Mouse (Mus musculus) myocyte (in vitro differentiated cells): ENCODE measurements around the gene Tfcp2. TPM values are rescaled to one million over a fixed set of nuclear protein-coding genes. Genes with fewer than 3 reads are reported as not detected.
"Not testable (repeated sequence)": the region's sequence is repeated elsewhere in the genome, so short reads cannot be mapped to it uniquely, and the experiment has no call there.

Experiments used
- H3K27me3 ChIP-seq: one replicate; pipeline ENCODE4 v1.6.1; 2011; ENCODE audit not compliant: control insufficient read depth, insufficient read depth, insufficient read length
- H3K36me3 ChIP-seq: one replicate; pipeline ENCODE4 v1.6.1; 2011; ENCODE audit not compliant: control insufficient read depth, insufficient read depth
- H3K4me2 ChIP-seq: one replicate; pipeline ENCODE4 v1.6.1; 2011; ENCODE audit warnings: low read depth, control low read depth
- H3K4me3 ChIP-seq: one replicate; pipeline ENCODE4 v1.5.1; 2011; ENCODE audit warnings: mild to moderate bottlenecking, control low read depth, moderate library complexity
- H3K79me2 ChIP-seq: one replicate; pipeline ENCODE4 v1.6.1; 2011; ENCODE audit not compliant: control insufficient read depth, insufficient read depth
- H3ac ChIP-seq: one replicate; pipeline ENCODE4 v1.6.1; 2011; ENCODE audit not compliant: control insufficient read depth, insufficient read length
- CEBPB ChIP-seq: IDR thresholded peaks from 2 replicates; pipeline ENCODE4 v1.6.1; 2011; ENCODE audit warnings: mild to moderate bottlenecking, moderate library complexity; ENCODE audit not compliant: poor library complexity, insufficient read depth, severe bottlenecking
- E2F4 ChIP-seq: IDR thresholded peaks from one replicate; pipeline ENCODE4 v1.6.1; 2011; ENCODE audit warnings: mild to moderate bottlenecking, control low read depth, moderate library complexity; ENCODE audit not compliant: insufficient read depth
- MAX ChIP-seq: IDR thresholded peaks from one replicate; pipeline ENCODE4 v1.6.1; 2011; ENCODE audit warnings: low read depth, mild to moderate bottlenecking, control low read depth
- MYOD1 ChIP-seq, 3 experiments: IDR thresholded peaks; one replicate each; pipeline ENCODE4 v1.6.1; 2011; ENCODE audit warnings: control low read depth in 2 of 3, low read depth in 2 of 3, mild to moderate bottlenecking in 2 of 3, moderate library complexity in 1 of 3; ENCODE audit not compliant: insufficient read length in 2 of 3, control insufficient read depth in 1 of 3
- MYOG ChIP-seq, 3 experiments: IDR thresholded peaks; one replicate each; pipeline ENCODE4 v1.6.1; 2011; ENCODE audit warnings: control low read depth in 2 of 3, low read depth in 2 of 3, mild to moderate bottlenecking in 2 of 3; ENCODE audit not compliant: insufficient read length in 2 of 3, control insufficient read depth in 1 of 3, insufficient read depth in 1 of 3
- POLR2A ChIP-seq: IDR thresholded peaks from one replicate; pipeline ENCODE4 v1.6.1; 2011; ENCODE audit warnings: low read depth, mild to moderate bottlenecking, control low read depth, moderate library complexity; ENCODE audit not compliant: insufficient read length
- POLR2AphosphoS2 ChIP-seq: IDR thresholded peaks from one replicate; pipeline ENCODE4 v1.6.1; 2011; ENCODE audit warnings: low read depth, control low read depth; ENCODE audit not compliant: insufficient read length
- REST ChIP-seq: IDR thresholded peaks from one replicate; pipeline ENCODE4 v1.6.1; 2011; ENCODE audit warnings: mild to moderate bottlenecking, control low read depth, moderate library complexity; ENCODE audit not compliant: insufficient read depth, insufficient read length
- SRF ChIP-seq: IDR thresholded peaks from one replicate; pipeline ENCODE4 v1.6.1; 2011; ENCODE audit warnings: low read depth; ENCODE audit not compliant: control insufficient read depth, insufficient read length
- TCF12 ChIP-seq: IDR thresholded peaks from one replicate; pipeline ENCODE4 v1.6.1; 2011; ENCODE audit warnings: mild to moderate bottlenecking, control low read depth; ENCODE audit not compliant: poor library complexity, insufficient read depth, severe bottlenecking
- TCF3 ChIP-seq: IDR thresholded peaks from one replicate; pipeline ENCODE4 v1.6.1; 2011; ENCODE audit warnings: low read depth, control low read depth; ENCODE audit not compliant: insufficient read length
- USF1 ChIP-seq: IDR thresholded peaks from one replicate; pipeline ENCODE4 v1.6.1; 2011; ENCODE audit warnings: low read depth, mild to moderate bottlenecking, control low read depth, moderate library complexity
- polyA plus RNA-seq: library from polyadenylated mRNA; unstranded; fragments of >200 nt; fragmentation: generic; extraction: Trizol; gene quantifications from one replicate; pipeline ENCODE4 v1.2.1, GENCODE M21; 2012; ENCODE audit warnings: missing spikeins

Gene Tfcp2
- polyA plus RNA-seq, 1 experiment = 15.0 TPM

- Histone ChIP-seq H3K36me3 (peaks cover 11% of the 10 kb centered on the region), H3ac (no peak overlapping the region), H3K4me3 (no peak overlapping the region), H3K27me3 (no peaks in the 10 kb centered on the region), H3K79me2 (no peaks in the 10 kb centered on the region), H3K4me2 (no peak overlapping the region)
- TF ChIP-seq TCF3 (no peak), POLR2A (no peak), E2F4 (no peak), CEBPB (no peak), SRF (no peak), USF1 (no peak), POLR2AphosphoS2 (no peak), MAX (no peak), MYOG (IDR thresholded peaks at IDR 0.05; ENCODE audit: control insufficient read depth in 1 of 3, insufficient read depth in 1 of 3, insufficient read length in 2 of 3, low read depth in 2 of 3) (no peak), MYOD1 (IDR thresholded peaks at IDR 0.05; ENCODE audit: control insufficient read depth in 1 of 3, insufficient read length in 2 of 3, low read depth in 2 of 3) (no peak), TCF12 (no peak), REST (no peak)
These were observed 10.4 kb downstream of the Tfcp2 start for GRCm38 (mm10) chr15:100541426-100541825.

DNA sequence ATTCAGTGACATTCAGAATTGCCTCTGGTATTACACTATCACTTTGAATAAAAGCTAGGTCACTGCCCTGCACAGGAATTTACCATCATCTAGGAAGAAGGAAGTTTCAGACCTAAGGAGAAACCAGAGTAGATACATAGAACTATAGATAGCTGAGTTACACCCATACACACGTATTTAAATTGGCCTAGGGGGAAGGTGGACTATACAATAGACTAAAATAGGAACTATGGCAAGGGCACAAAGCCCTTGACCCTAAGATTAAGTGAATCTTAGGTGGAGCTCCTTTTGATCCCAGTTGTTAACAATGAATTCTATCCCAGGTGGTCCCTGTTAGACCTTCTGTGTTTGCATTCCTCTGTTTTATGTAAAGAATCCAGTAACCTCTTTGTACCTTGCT is 10.8 kb downstream of the Tfcp2 start:
- peaks cover 10% of the 10 kb centered on the region for H3K36me3 ChIP-seq
- not testable (repeated sequence) for H3K79me2 ChIP-seq, H3K4me2 ChIP-seq, H3ac ChIP-seq, H3K4me3 ChIP-seq, H3K27me3 ChIP-seq

GRCm38 (mm10) chr15:100539411-100539810 is 12.4 kb downstream of the Tfcp2 start:
- no peak overlapping the region for H3ac ChIP-seq
- H3K27me3 ChIP-seq = no peaks in the 10 kb centered on the region
- no peak overlapping the region for H3K4me2 ChIP-seq
- H3K79me2 ChIP-seq = no peaks in the 10 kb centered on the region
- H3K36me3 ChIP-seq = peaks cover 5% of the 10 kb centered on the region
- no peak overlapping the region for H3K4me3 ChIP-seq
- no peak for TF ChIP-seq REST
- no peak for TF ChIP-seq POLR2AphosphoS2
- no peak for TF ChIP-seq MYOG (IDR thresholded peaks at IDR 0.05; ENCODE audit: control insufficient read depth in 1 of 3, insufficient read depth in 1 of 3, insufficient read length in 2 of 3, low read depth in 2 of 3)
- no peak for TF ChIP-seq MAX
- TF ChIP-seq CEBPB = no peak
- TF ChIP-seq TCF3 = no peak
- TF ChIP-seq TCF12 = no peak
- TF ChIP-seq SRF = no peak
- TF ChIP-seq POLR2A = no peak
- no peak for TF ChIP-seq MYOD1 (IDR thresholded peaks at IDR 0.05; ENCODE audit: control insufficient read depth in 1 of 3, insufficient read length in 2 of 3, low read depth in 2 of 3)
- TF ChIP-seq E2F4 = no peak
- no peak for TF ChIP-seq USF1

DNA sequence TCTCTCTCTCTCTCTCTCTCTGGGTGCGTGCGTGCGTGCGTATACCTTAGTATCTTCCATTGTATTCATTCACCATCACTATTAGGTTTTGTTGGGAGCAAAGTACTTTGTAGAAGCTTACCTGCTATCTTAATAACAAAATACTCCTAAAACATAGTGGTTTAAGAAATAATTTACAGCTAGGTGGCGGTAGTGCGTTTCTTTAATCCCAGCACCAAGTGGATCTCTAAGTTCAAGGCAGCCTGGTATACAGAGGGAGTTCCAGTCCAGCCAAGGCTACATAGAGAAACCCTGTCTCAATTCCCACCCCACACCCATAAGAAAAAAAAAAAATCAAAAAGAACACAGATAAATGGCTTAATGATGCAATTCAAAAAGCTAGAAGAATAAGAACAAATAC is 13.9 kb downstream of the Tfcp2 start:
- Histone ChIP-seq H3K27me3 (no peaks in the 10 kb centered on the region), H3K36me3 (peaks cover 5% of the 10 kb centered on the region), H3K4me2 (no peak overlapping the region), H3K79me2 (no peaks in the 10 kb centered on the region), H3K4me3 (no peak overlapping the region), H3ac (no peak overlapping the region)
- TF ChIP-seq MYOD1 (IDR thresholded peaks at IDR 0.05; ENCODE audit: control insufficient read depth in 1 of 3, insufficient read length in 2 of 3, low read depth in 2 of 3) (no peak), POLR2A (no peak), CEBPB (no peak), SRF (no peak), MAX (no peak), E2F4 (no peak), TCF3 (no peak)

- H3ac ChIP-seq = no peak overlapping the region
- H3K79me2 ChIP-seq = no peaks in the 10 kb centered on the region
- TF ChIP-seq SRF (no peak), TCF12 (no peak), MYOD1 (IDR thresholded peaks at IDR 0.05; ENCODE audit: control insufficient read depth in 1 of 3, insufficient read length in 2 of 3, low read depth in 2 of 3) (no peak), CEBPB (no peak), POLR2AphosphoS2 (no peak), MYOG (IDR thresholded peaks at IDR 0.05; ENCODE audit: control insufficient read depth in 1 of 3, insufficient read depth in 1 of 3, insufficient read length in 2 of 3, low read depth in 2 of 3) (no peak), MAX (no peak), E2F4 (no peak), USF1 (no peak), POLR2A (no peak), REST (no peak), TCF3 (no peak)
- no peak overlapping the region for H3K4me3 ChIP-seq
- H3K36me3 ChIP-seq = peaks cover 4% of the 10 kb centered on the region
- H3K4me2 ChIP-seq = no peak overlapping the region
- H3K27me3 ChIP-seq = no peaks in the 10 kb centered on the region
These were observed 23.9 kb downstream of the Tfcp2 start for GRCm38 (mm10) chr15:100527900-100528299.
